Mouse (Mus musculus): ENCODE results near the gene Ebf1.

DNA sequence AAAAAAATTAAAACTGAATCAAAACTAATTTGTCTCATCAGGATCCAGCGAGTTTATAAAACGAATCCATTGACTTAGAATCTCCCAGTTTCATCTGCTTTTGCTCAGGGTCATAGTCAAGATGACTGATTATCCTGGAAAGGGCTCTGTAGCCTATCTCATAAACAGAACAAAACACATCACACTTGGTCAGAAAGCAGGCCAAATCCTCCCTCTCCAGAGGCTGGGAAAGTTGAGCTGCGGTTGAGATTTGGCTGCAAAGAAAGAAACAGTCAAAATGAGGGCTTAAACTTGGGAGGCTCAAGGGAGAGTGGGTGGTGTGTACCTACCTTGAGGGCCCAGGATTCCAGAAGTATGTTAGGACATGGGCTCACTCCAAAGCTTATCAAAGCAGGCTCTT, 329.5 kb downstream of the Ebf1 start:
- TF ChIP-seq CTCF (IDR thresholded peaks at IDR 0.05; ENCODE audit: control insufficient read depth, insufficient read depth, insufficient replicate concordance, low read depth, low read length) (no peak), POLR2A (IDR thresholded peaks at IDR 0.05; ENCODE audit: control insufficient read depth, low read depth, low read length) (no peak)
